Mouse (Mus musculus) small intestine, adult 2 months (tissue): ENCODE data around the gene Atp8b3.

Source experiments
- CTCF ChIP-seq: fragments of 200-500 bp; IDR thresholded peaks from 2 replicates; pipeline ENCODE4 v1.5.1; 2012; ENCODE audit warnings: low read depth, mild to moderate bottlenecking, control low read depth, inconsistent platforms, low read length, moderate library complexity, mixed read lengths; ENCODE audit not compliant: insufficient replicate concordance, insufficient read length; ENCODE audit errors: extremely low read depth
- POLR2A ChIP-seq: fragments of 200-500 bp; IDR thresholded peaks from 2 replicates; pipeline ENCODE4 v1.6.1; 2012; ENCODE audit warnings: low read depth, mild to moderate bottlenecking, control low read depth, inconsistent platforms, low read length, moderate library complexity

DNA sequence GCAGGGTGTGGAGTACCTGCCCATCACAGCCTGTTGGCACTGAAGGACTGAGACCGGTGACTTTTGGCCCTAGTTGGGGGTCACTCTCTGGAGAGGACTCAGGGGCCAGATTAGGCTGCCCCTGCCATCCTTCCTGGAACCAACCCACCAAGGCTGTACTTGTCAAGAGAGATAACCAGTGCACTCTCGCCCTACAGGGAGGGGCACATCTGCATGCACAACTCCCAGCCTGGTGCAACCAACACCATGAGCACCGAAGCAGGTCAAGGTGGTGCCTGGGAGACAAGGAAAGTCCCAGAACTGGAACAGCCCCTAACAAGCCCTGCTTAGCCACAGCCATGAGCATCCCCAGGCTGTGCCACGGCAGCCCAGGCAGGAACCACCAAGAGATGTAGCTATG lies 8.0 kb upstream of the Atp8b3 start:
- TF ChIP-seq CTCF (no peak), POLR2A (no peak)
